Mouse (Mus musculus) hindbrain, embryonic 13.5 days (tissue): ENCODE measurements around the gene Btbd8. TPM values are rescaled to one million over a fixed set of nuclear protein-coding genes. Genes with fewer than 3 reads are reported as not detected.
A peak's percentile ranks its signal among the peaks of the same experiment; 100 is the strongest.

Experiments used
- ATAC-seq: fragments of 200-750 bp; cut with Nextera tagmentation; 2 replicates; pipeline ENCODE4 v1.8.0; 2017; ENCODE audit warnings: moderate TSS enrichment; ENCODE audit not compliant: low FRiP score
- H3K27ac ChIP-seq: fragments of 300-500 bp; sonication (generic); 2 replicates; pipeline ENCODE4 v1.5.1; 2015; ENCODE audit warnings: inconsistent platforms, mild to moderate bottlenecking, moderate library complexity
- H3K27me3 ChIP-seq: fragments of 300-500 bp; sonication (generic); 2 replicates; pipeline ENCODE4 v1.6.1; 2015; ENCODE audit warnings: mild to moderate bottlenecking, inconsistent platforms
- H3K36me3 ChIP-seq: fragments of 300-500 bp; sonication (generic); 2 replicates; pipeline ENCODE4 v1.6.1; 2015; ENCODE audit warnings: mild to moderate bottlenecking, inconsistent platforms
- H3K4me1 ChIP-seq: fragments of 300-500 bp; sonication (generic); replicated peaks from 2 replicates; pipeline ENCODE4 v1.6.1; 2015; ENCODE audit warnings: inconsistent platforms
- H3K4me2 ChIP-seq: fragments of 300-500 bp; sonication (generic); 2 replicates; pipeline ENCODE4 v1.6.1; 2015; ENCODE audit warnings: inconsistent platforms, mild to moderate bottlenecking, moderate library complexity
- H3K4me3 ChIP-seq: fragments of 300-500 bp; sonication (generic); 2 replicates; pipeline ENCODE4 v1.5.1; 2015; ENCODE audit warnings: mild to moderate bottlenecking, inconsistent platforms
- H3K9ac ChIP-seq: fragments of 300-500 bp; sonication (generic); 2 replicates; pipeline ENCODE4 v1.6.1; 2015; ENCODE audit warnings: mild to moderate bottlenecking, inconsistent platforms
- H3K9me3 ChIP-seq: fragments of 300-500 bp; sonication (generic); 2 replicates; pipeline ENCODE4 v1.6.1; 2016; ENCODE audit warnings: inconsistent platforms
- WGBS: fragments of 180-500 bp; shearing (Covaris S2); methylation state at CpG from one replicate; pipeline ENCODE4 v1.1.7; 2015; 5-methylcytosine and 5-hydroxymethylcytosine counted together
- polyA plus RNA-seq: library from polyadenylated mRNA; unstranded; fragments of >200 nt; fragmentation: Nextera tagmentation; extraction: Ambion mirVana; gene quantifications from 2 replicates; pipeline ENCODE4 v1.2.1, GENCODE M21; 2015

Btbd8 gene
- polyA plus RNA-seq, 1 experiment from 2014 or later = 16.3 TPM

DNA sequence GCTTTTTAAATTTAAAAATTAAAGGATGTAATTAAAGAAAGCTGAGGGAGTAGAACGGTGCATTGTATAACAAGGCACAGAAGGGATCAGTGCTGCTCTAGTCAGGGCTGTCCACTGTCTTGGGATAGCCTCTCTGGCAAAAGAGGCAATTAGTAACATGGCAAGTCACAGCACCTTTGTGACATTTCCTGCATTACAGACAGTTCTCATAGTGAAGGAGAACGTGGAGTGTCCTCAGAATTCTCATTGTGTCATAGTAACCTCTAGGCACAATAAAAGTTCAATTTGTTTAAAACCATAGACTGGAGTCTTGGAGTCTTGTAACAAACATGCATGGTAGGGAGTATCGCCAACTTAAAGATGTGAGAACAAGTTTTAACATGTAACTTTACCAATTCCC lies 6.5 kb upstream of the Btbd8 start, which contains the start of gene Lpcat2b:
TSS of gene Lpcat2b (plus strand) at position 301 of the 400 bp plus-strand sequence.
- Histone ChIP-seq H3K4me2 (no peak within 1 kb of the TSS), H3K36me3 (no peaks in the 10 kb centered on the region), H3K4me3 (no peak within 1 kb of the TSS), H3K9me3 (no peaks in the 10 kb centered on the region), H3K27ac (no peak within 1 kb of the TSS), H3K27me3 (peaks cover 4% of the 10 kb centered on the region; the same call in 1 of the 2 replicates), H3K9ac (no peak within 1 kb of the TSS), H3K4me1 (no peaks in the 10 kb centered on the region)
- WGBS = 76% methylated on average over 3 of the region's 3 CpGs
- no peak for ATAC-seq

- WGBS = 91% methylated on average over 5 of the region's 5 CpGs
Measured at GRCm38 (mm10) chr5:107434001-107434400, 3.8 kb upstream of the Btbd8 start.

DNA sequence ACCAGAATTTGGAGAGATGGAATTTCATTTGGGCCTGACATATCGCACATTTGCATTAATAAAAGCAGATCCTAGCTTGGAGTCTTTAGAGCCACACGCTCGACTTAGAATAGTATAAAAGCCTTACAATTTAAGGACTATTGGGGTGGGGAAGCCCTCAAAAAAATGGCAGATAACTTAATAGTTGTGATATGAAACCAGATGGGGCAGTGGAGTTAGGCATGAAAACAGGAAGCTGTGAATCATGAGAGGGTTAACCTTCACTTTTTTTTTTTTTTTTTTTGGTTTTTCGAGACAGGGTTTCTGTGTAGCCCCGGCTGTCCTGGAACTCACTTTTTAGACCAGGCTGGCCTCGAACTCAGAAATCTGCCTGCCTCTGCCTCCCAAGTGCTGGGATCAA lies 1.6 kb upstream of the Btbd8 start:
- H3K4me1 ChIP-seq = peaks cover 14% of the 10 kb centered on the region
- H3K27ac ChIP-seq = no peak overlapping the region
- no peak overlapping the region for H3K4me2 ChIP-seq
- no peak overlapping the region for H3K4me3 ChIP-seq
- no peaks in the 10 kb centered on the region for H3K9me3 ChIP-seq
- no peak overlapping the region for H3K9ac ChIP-seq
- H3K36me3 ChIP-seq = no peaks in the 10 kb centered on the region
- H3K27me3 ChIP-seq = peaks cover 4% of the 10 kb centered on the region; the same call in 1 of the 2 replicates
- WGBS = 87% methylated on average over 6 of the region's 6 CpGs
- no peak for ATAC-seq

More at GRCm38 (mm10) chr5:107434001-107434400, 3.8 kb upstream of the Btbd8 start:
- no peak for ATAC-seq
- Histone ChIP-seq H3K27ac (no peak overlapping the region), H3K4me1 (peaks cover 12% of the 10 kb centered on the region), H3K27me3 (peaks cover 4% of the 10 kb centered on the region; the same call in 1 of the 2 replicates), H3K4me3 (no peak overlapping the region), H3K9ac (no peak overlapping the region), H3K4me2 (no peak overlapping the region), H3K36me3 (no peaks in the 10 kb centered on the region), H3K9me3 (no peaks in the 10 kb centered on the region)

- H3K4me1 ChIP-seq = peaks cover 14% of the 10 kb centered on the region
- H3K9ac ChIP-seq = no peak overlapping the region
- no peak for ATAC-seq
- H3K27ac ChIP-seq = no peak overlapping the region
- no peak overlapping the region for H3K4me2 ChIP-seq
- no peaks in the 10 kb centered on the region for H3K36me3 ChIP-seq
- H3K27me3 ChIP-seq = peaks cover 4% of the 10 kb centered on the region; the same call in 1 of the 2 replicates
- H3K9me3 ChIP-seq = no peaks in the 10 kb centered on the region
- H3K4me3 ChIP-seq = no peak overlapping the region
- 87% methylated on average over 6 of the region's 6 CpGs for WGBS
Measured at GRCm38 (mm10) chr5:107436587-107437209, 1.1 kb upstream of the Btbd8 start.

DNA sequence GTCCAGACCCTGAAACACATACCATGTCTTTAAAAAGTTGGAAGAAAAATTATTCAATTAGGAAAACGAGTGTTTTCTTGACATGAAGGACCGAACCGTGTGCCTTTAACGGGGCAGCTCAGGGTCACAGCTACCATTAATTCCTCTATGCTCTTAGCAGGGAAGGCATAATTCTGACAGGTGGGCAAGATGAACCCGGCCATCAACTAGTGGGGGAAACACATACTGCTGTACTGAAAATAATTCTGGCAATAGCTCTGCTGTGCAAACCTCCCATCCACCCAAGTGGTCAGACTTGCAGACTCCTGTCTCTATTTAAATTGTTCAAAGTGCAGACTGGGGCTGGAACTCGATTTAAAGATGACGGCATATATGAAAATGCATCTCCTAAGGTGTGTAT lies 556 bp downstream of the Btbd8 start:
- Histone ChIP-seq H3K27ac (peak overlapping the region; percentile 92), H3K4me3 (peak overlapping the region; percentile 87), H3K27me3 (no peaks in the 10 kb centered on the region), H3K9ac (peak overlapping the region; percentile 95), H3K4me2 (peak overlapping the region; percentile 66), H3K9me3 (no peaks in the 10 kb centered on the region), H3K4me1 (peaks cover 14% of the 10 kb centered on the region), H3K36me3 (no peaks in the 10 kb centered on the region)
- ATAC-seq = peak; percentile 35; the same call in 1 of the 2 replicates
- 26% methylated on average over 7 of the region's 7 CpGs for WGBS

- no peak overlapping the region for H3K9ac ChIP-seq
- H3K4me2 ChIP-seq = no peak overlapping the region
- H3K4me1 ChIP-seq = peaks cover 14% of the 10 kb centered on the region
- no peaks in the 10 kb centered on the region for H3K27me3 ChIP-seq
- no peak for ATAC-seq
- H3K9me3 ChIP-seq = no peaks in the 10 kb centered on the region
- no peaks in the 10 kb centered on the region for H3K36me3 ChIP-seq
- no peak overlapping the region for H3K27ac ChIP-seq
- WGBS = 85% methylated on average over 5 of the region's 5 CpGs
- no peak overlapping the region for H3K4me3 ChIP-seq
Measured at GRCm38 (mm10) chr5:107441881-107442280, 4.1 kb downstream of the Btbd8 start.

DNA sequence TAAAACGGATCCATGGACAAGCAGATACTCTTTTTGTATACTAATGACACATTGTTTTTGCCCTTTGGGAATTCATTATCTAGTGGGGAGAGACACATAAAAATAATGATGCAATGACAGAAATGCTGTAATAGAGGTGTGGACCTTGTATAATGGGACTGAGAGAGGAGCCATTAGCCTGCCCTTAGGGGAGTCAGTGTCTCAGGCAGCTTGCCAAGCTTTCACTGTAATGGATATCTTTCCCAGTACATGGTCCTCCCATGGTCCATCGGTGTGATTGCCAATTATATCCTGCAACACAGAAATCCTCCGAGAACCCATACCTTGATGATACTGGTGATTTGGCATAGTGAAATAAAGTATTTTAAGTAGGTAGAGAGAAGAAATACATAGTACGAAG lies 6.5 kb downstream of the Btbd8 start:
- WGBS = 76% methylated on average over 4 of the region's 4 CpGs
- Histone ChIP-seq H3K9me3 (no peaks in the 10 kb centered on the region), H3K9ac (no peak overlapping the region), H3K27ac (0 out of 2 replicates have a peak overlapping the region, but pooled peaks have one; percentile 48), H3K27me3 (no peaks in the 10 kb centered on the region), H3K4me3 (no peak overlapping the region), H3K4me2 (no peak overlapping the region), H3K4me1 (peaks cover under 1% of the 10 kb centered on the region; the same call in 1 of the 2 replicates), H3K36me3 (no peaks in the 10 kb centered on the region)
- no peak for ATAC-seq

DNA sequence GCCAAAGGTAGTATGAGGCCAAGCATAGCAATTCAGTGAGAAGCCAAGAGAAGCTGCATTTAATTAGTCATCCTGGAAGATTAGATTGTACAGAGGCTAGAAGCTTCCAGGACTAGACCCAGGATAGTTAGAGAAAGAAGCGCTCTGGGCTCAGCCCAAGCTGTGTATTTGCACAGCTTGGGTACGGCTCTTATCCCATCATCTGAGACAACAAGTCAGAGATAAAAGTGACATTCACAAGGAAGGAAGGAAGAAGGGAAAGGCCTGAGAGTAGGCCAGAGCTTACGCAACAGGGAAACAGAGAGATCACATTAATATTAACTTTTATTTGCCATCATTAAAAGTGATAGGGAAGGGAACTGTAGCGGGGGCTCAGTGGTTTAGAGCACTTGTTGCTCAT lies 10.2 kb downstream of the Btbd8 start:
- Histone ChIP-seq H3K4me2 (no peak overlapping the region), H3K4me3 (no peak overlapping the region), H3K27ac (no peak overlapping the region), H3K27me3 (no peaks in the 10 kb centered on the region), H3K9ac (no peak overlapping the region), H3K9me3 (no peaks in the 10 kb centered on the region), H3K36me3 (no peaks in the 10 kb centered on the region), H3K4me1 (no peaks in the 10 kb centered on the region; the same call in 1 of the 2 replicates)
- WGBS = 90% methylated on average over 4 of the region's 4 CpGs
- no peak for ATAC-seq

DNA sequence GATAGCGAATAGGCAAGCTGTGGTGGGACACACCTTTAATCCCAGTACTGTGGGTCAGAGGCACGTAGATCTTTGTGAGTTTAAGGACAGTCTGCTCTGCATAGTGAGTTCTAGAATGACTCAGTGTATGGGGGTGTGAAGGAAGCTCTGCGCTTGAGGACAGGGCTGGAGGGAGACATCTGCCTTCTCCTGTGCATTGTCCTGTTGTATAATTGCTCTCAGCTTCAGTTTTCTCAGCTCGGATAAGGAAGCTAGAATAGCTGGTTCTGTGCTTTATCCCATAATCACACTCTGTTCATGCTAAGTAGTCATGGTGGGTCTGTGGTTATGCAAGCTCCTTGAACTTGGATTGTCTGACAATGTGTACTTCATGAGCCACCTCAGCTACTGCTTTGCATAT lies 11.0 kb downstream of the Btbd8 start:
- no peaks in the 10 kb centered on the region; the same call in 1 of the 2 replicates for H3K4me1 ChIP-seq
- no peak for ATAC-seq
- H3K4me2 ChIP-seq = no peak overlapping the region
- 89% methylated on average over 4 of the region's 4 CpGs for WGBS
- H3K36me3 ChIP-seq = 0 out of 2 replicates have a peak, but pooled peaks cover 3% of the 10 kb centered on the region
- no peak overlapping the region for H3K27ac ChIP-seq
- no peak overlapping the region for H3K9ac ChIP-seq
- H3K9me3 ChIP-seq = no peaks in the 10 kb centered on the region
- H3K4me3 ChIP-seq = no peak overlapping the region
- H3K27me3 ChIP-seq = no peaks in the 10 kb centered on the region

DNA sequence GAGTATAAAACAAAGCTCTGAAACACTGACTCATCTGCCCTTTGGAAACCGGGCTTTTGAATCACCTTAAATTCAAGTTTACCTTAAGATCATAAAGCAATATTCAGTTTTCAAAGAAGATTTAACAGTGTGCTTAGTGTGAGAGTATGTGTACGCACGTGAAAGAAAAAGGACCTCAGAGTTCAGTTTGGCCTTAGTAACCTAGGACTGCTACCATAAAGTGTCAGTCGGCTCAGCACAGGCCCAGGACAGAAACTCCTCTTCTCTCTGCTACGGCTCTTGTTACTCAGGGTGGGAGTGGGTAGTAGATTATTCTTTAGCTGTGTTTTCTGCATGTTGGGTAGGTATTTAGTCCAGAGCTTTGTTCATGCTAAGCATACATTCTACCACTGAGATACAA lies 11.8 kb downstream of the Btbd8 start:
- H3K36me3 ChIP-seq = 0 out of 2 replicates have a peak, but pooled peaks cover 3% of the 10 kb centered on the region
- WGBS = 89% methylated on average over 5 of the region's 5 CpGs
- H3K27ac ChIP-seq = no peak overlapping the region
- ATAC-seq = no peak
- no peaks in the 10 kb centered on the region for H3K4me1 ChIP-seq
- H3K4me2 ChIP-seq = no peak overlapping the region
- no peaks in the 10 kb centered on the region for H3K9me3 ChIP-seq
- H3K27me3 ChIP-seq = no peaks in the 10 kb centered on the region
- no peak overlapping the region for H3K4me3 ChIP-seq
- H3K9ac ChIP-seq = no peak overlapping the region

DNA sequence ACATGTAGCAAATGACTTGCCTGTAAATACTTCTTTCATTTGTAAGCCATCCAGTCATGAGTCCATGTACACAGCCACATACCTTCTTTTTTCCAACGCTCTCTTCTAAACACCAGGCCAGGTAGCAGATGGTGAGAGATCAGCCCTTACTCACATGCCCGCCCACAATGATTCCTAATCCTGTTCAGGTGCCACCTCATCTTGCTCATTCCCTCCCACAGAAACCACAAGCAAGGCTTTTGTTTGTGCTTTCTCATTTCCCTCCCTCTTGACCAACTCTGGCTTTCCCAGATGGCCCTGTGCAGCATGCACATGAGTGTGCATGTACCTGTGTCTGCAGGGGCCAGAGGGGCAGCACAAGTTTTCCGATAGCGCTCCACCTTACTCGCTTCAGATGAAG lies 12.5 kb downstream of the Btbd8 start:
- Histone ChIP-seq H3K4me3 (no peak overlapping the region), H3K36me3 (0 out of 2 replicates have a peak, but pooled peaks cover 3% of the 10 kb centered on the region), H3K4me2 (no peak overlapping the region), H3K9ac (no peak overlapping the region), H3K27me3 (no peaks in the 10 kb centered on the region), H3K4me1 (no peaks in the 10 kb centered on the region), H3K9me3 (no peaks in the 10 kb centered on the region), H3K27ac (no peak overlapping the region)
- ATAC-seq = no peak
- 92% methylated on average over 5 of the region's 5 CpGs for WGBS

DNA sequence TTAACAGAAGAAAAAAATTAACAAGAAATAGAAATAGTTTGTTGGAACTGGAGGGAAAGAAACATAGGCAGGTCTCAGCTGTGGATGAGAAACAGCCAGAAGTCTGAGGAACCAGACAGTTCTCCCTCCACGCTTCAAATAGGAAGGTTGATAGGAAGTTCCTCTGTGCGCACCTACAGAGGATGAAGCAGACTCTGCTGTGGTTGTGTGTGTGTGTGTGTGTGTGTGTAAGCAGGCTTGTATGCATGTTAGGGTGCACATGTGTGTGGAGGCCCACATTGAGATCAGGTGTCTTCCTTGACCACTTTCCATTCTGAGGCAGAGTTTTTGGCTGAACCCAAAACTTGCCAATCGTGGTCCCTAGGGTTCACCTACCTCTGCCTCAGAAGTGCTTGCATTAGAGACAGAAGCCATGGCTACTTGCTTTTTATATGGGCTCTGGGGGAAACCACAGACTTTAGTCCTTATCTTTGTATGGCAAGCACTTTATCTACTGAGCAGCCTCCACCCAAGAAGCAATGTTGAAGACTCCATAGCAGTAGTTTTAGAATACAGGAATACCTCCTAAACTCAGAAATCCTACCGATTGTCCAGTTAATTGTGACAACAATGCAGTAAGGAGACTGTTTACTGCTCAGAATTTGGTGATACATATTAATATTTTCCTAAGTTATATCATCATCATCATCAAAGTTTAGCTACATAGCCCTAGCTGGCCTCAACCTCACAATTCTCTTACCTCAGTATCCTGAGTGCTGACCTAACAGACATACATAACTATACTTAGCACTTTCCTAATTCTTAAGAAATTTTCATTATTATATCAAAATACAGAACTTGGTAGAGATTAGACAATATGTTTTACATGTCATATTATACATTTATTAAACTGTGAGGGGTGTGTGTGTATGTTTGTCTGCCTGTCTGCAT lies 24.6 kb downstream of the Btbd8 start:
- H3K9me3 ChIP-seq = no peaks in the 10 kb centered on the region
- WGBS = 92% methylated on average over 4 of the region's 4 CpGs
- no peak overlapping the region for H3K4me3 ChIP-seq
- no peak overlapping the region for H3K4me2 ChIP-seq
- no peaks in the 10 kb centered on the region for H3K4me1 ChIP-seq
- H3K27ac ChIP-seq = no peak overlapping the region
- H3K36me3 ChIP-seq = no peaks in the 10 kb centered on the region
- H3K27me3 ChIP-seq = no peaks in the 10 kb centered on the region
- no peak overlapping the region for H3K9ac ChIP-seq
- ATAC-seq = no peak
